Mouse (Mus musculus): ENCODE measurements around the gene Nipa1. TPM values are rescaled to one million over a fixed set of nuclear protein-coding genes. Genes with fewer than 3 reads are reported as not detected.

Gene Nipa1
- polyA plus RNA-seq, 1 experiment from 2014 or later: 31.8 TPM

Other genes with a start within 250 kb of the Nipa1 start
- 32.3 and 36.7 TPM in 2 replicates for gene Tubgcp5, start 225.8 kb downstream of the Nipa1 start, polyA plus RNA-seq (2015; fragmentation: Nextera tagmentation; extraction: Ambion mirVana)
- gene Cyfip1, start 178.2 kb downstream of the Nipa1 start, polyA plus RNA-seq (2015; fragmentation: Nextera tagmentation; extraction: Ambion mirVana): 39.0 and 51.2 TPM in 2 replicates
- gene Nipa2, start 57.5 kb downstream of the Nipa1 start, polyA plus RNA-seq (2015; fragmentation: Nextera tagmentation; extraction: Ambion mirVana): 34.5 and 34.9 TPM in 2 replicates
- gene Herc2, start 30.2 kb upstream of the Nipa1 start, polyA plus RNA-seq (2015; fragmentation: Nextera tagmentation; extraction: Ambion mirVana): 44.8 and 46.7 TPM in 2 replicates
- gene Oca2, start 219.8 kb upstream of the Nipa1 start, polyA plus RNA-seq (2015; fragmentation: Nextera tagmentation; extraction: Ambion mirVana): 0.27 and 0.46 TPM in 2 replicates